Comparison of ENCODE assay signal across 8 mouse cellular contexts in genomic region chr4:148008412-148008811, GRCm38 (mm10). TPM values are rescaled to one million over a fixed set of nuclear protein-coding genes. Genes with fewer than 3 reads are reported as not detected.
DNase-seq lines count a peak whose midpoint lies in the region; ATAC-seq lines count a peak whose summit lies in the region.

No protein-coding gene starts in this region.

- no peak overlapping the region for H3K4me2 ChIP-seq in forebrain, embryonic 14.5 days (ENCODE audit: low read length)

- no peaks in the 10 kb centered on the region for H3K27me3 ChIP-seq in forebrain, embryonic 14.5 days (replicated peaks; ENCODE audit: control insufficient read depth, insufficient read depth, low read length)
- no peaks in the 10 kb centered on the region for H3K27me3 ChIP-seq in forebrain, embryonic 10.5 days (ENCODE audit: poor library complexity, severe bottlenecking)

- H3K27ac ChIP-seq in forebrain, embryonic 14.5 days (ENCODE audit: low read depth, low read length), result no peak overlapping the region
- no peak overlapping the region for H3K27ac ChIP-seq in forebrain, embryonic 10.5 days

- no peak overlapping the region for H3K9ac ChIP-seq in forebrain, embryonic 14.5 days (ENCODE audit: low read length)

- peaks cover 98% of the 10 kb centered on the region for H3K36me3 ChIP-seq in forebrain, embryonic 14.5 days (ENCODE audit: control insufficient read depth, insufficient read depth, low read length)
- peaks cover 100% of the 10 kb centered on the region for H3K36me3 ChIP-seq in forebrain, embryonic 10.5 days (replicated peaks)

- DNase-seq in forebrain, embryonic 14.5 days (ENCODE audit: low spot score), result peak; percentile 27
- no peak for DNase-seq in forebrain, embryonic 10.5 days (ENCODE audit: extremely low spot score, low spot score)
- peak; percentile 34 for DNase-seq in thymus, postnatal 4 days
- no peak for DNase-seq in thymus, postnatal 0 days (ENCODE audit: low spot score)
- peak; percentile 34 to 52 for DNase-seq in frontal cortex, postnatal 25 days (ENCODE audit: low spot score in 2 of 2)
- peak; percentile 48 to 58 for DNase-seq in layer of hippocampus, adult 8-10 months (ENCODE audit: low spot score in 2 of 2)
- peak; percentile 18 for DNase-seq in lung, postnatal 25 days (ENCODE audit: low spot score)
- DNase-seq in testis, postnatal 10 days (ENCODE audit: low spot score), result peak; percentile 71

- no peak overlapping the region for H3K4me3 ChIP-seq in forebrain, embryonic 14.5 days (ENCODE audit: low read depth, low read length)
- H3K4me3 ChIP-seq in forebrain, embryonic 10.5 days, result no peak overlapping the region

- no peaks in the 10 kb centered on the region for H3K4me1 ChIP-seq in forebrain, embryonic 14.5 days (ENCODE audit: control insufficient read depth, insufficient read depth, low read length)
- H3K4me1 ChIP-seq in forebrain, embryonic 10.5 days, result no peaks in the 10 kb centered on the region

- no peaks in the 10 kb centered on the region for H3K9me3 ChIP-seq in forebrain, embryonic 14.5 days (replicated peaks; ENCODE audit: control insufficient read depth, low read length)
- no peaks in the 10 kb centered on the region for H3K9me3 ChIP-seq in forebrain, embryonic 10.5 days

- 76% methylated on average over 4 of the region's 4 CpGs for WGBS in forebrain, embryonic 14.5 days
- WGBS in forebrain, embryonic 10.5 days, result 80% methylated on average over 4 of the region's 4 CpGs

- ATAC-seq in forebrain, embryonic 14.5 days, result 0 out of 2 replicates have a peak, but pooled peaks have one; percentile 21

RNA-seq across cellular contexts. Expression of gene Nppa, which starts 7.9 kb away (rescaled TPM):
- polyA plus RNA-seq in forebrain, embryonic 14.5 days (2014; fragmentation: Nextera tagmentation; extraction: Ambion mirVana), result 0.80 and 1.1 TPM in 2 replicates
- polyA plus RNA-seq in forebrain, embryonic 10.5 days (2016; fragmentation: Nextera tagmentation; extraction: Ambion mirVana), result 0.31 TPM in 1 of 2 replicates, not detected in the other
- polyA plus RNA-seq in thymus, postnatal 0 days (2015; fragmentation: Nextera tagmentation; extraction: Ambion mirVana), result 0.76 and 0.88 TPM in 2 replicates
- total RNA-seq in layer of hippocampus, adult 8-10 months (2022), result under 1 TPM in 2 of 4 experiments, not detected in 2; 0.39 to 0.66 TPM

RNA-seq across cellular contexts. Expression of gene Nppb, which starts 22.8 kb away (rescaled TPM):
- not detected in 2 replicates for polyA plus RNA-seq in forebrain, embryonic 14.5 days (2014; fragmentation: Nextera tagmentation; extraction: Ambion mirVana)
- not detected in 2 replicates for polyA plus RNA-seq in forebrain, embryonic 10.5 days (2016; fragmentation: Nextera tagmentation; extraction: Ambion mirVana)
- 0.42 and 0.62 TPM in 2 replicates for polyA plus RNA-seq in thymus, postnatal 0 days (2015; fragmentation: Nextera tagmentation; extraction: Ambion mirVana)
- not detected for total RNA-seq in layer of hippocampus, adult 8-10 months (2022)

RNA-seq across cellular contexts. Expression of gene Clcn6, which starts 30.2 kb away (rescaled TPM):
- polyA plus RNA-seq in forebrain, embryonic 14.5 days (2014; fragmentation: Nextera tagmentation; extraction: Ambion mirVana), result 19.1 and 24.8 TPM in 2 replicates
- 13.4 and 14.2 TPM in 2 replicates for polyA plus RNA-seq in forebrain, embryonic 10.5 days (2016; fragmentation: Nextera tagmentation; extraction: Ambion mirVana)
- polyA plus RNA-seq in thymus, postnatal 0 days (2015; fragmentation: Nextera tagmentation; extraction: Ambion mirVana), result 4.1 and 4.2 TPM in 2 replicates
- total RNA-seq in layer of hippocampus, adult 8-10 months (2022), result 10 to 100 TPM; 81.7 to 89.6 (median 84.8) TPM

RNA-seq across cellular contexts. Expression of gene Mthfr, which starts 30.5 kb away (rescaled TPM):
- polyA plus RNA-seq in forebrain, embryonic 14.5 days (2014; fragmentation: Nextera tagmentation; extraction: Ambion mirVana), result 12.4 TPM in 2 replicates
- polyA plus RNA-seq in forebrain, embryonic 10.5 days (2016; fragmentation: Nextera tagmentation; extraction: Ambion mirVana), result 27.7 and 30.1 TPM in 2 replicates
- polyA plus RNA-seq in thymus, postnatal 0 days (2015; fragmentation: Nextera tagmentation; extraction: Ambion mirVana), result 8.3 and 9.0 TPM in 2 replicates
- total RNA-seq in layer of hippocampus, adult 8-10 months (2022), result 10 to 100 TPM; 32.7 to 41.0 (median 38.5) TPM

Comparison
In these comparisons a context has a peak if more than half of its experiments do, and no peak if none do; other contexts are left out.
1. DNase-seq: peak in forebrain, embryonic 14.5 days (single experiment), thymus, postnatal 4 days (single experiment), frontal cortex, postnatal 25 days (2 of 2), layer of hippocampus, adult 8-10 months (2 of 2), lung, postnatal 25 days (single experiment) and testis, postnatal 10 days (single experiment); none in forebrain, embryonic 10.5 days (single experiment) and thymus, postnatal 0 days (single experiment).